Mouse (Mus musculus) megakaryocyte, embryonic 14.5 days (primary cell): ENCODE measurements at regions not wholly inside any gene's neighbourhood (a gene's known extent, or its start where the extent isn't known, plus 50 kb on each side); places are given as distances from the start of the nearest gene placed in this dataset.

ENCODE experiments used
- H3K27me3 ChIP-seq: replicated peaks from 2 replicates; pipeline ENCODE3; 2012; ENCODE audit warnings: inconsistent platforms
- H3K36me3 ChIP-seq: replicated peaks from 2 replicates; pipeline ENCODE3; 2012; ENCODE audit warnings: low read length, inconsistent platforms, mixed read lengths
- H3K4me1 ChIP-seq: 2 replicates; pipeline ENCODE4 v1.6.1; 2012; ENCODE audit warnings: inconsistent platforms
- H3K4me3 ChIP-seq: replicated peaks from 2 replicates; pipeline ENCODE3; 2012; ENCODE audit warnings: moderate library complexity, mild to moderate bottlenecking, inconsistent platforms
- H3K9me3 ChIP-seq: 2 replicates; pipeline ENCODE4 v1.6.1; 2012; ENCODE audit warnings: inconsistent platforms
- FLI1 ChIP-seq: IDR thresholded peaks from 2 replicates; pipeline ENCODE4 v1.6.1; 2012; ENCODE audit warnings: low read length, inconsistent platforms, mixed read lengths
- GATA1 ChIP-seq: IDR thresholded peaks from 3 replicates; pipeline ENCODE4 v1.6.1; 2012; ENCODE audit warnings: mixed read lengths, low read length, inconsistent platforms, borderline replicate concordance

GRCm38 (mm10) chr7:66532048-66532447 lies 104.7 kb upstream of the Aldh1a3 start:
- Histone ChIP-seq H3K4me3 (no peak overlapping the region), H3K9me3 (peaks cover 5% of the 10 kb centered on the region; the same call in 1 of the 2 replicates), H3K36me3 (no peaks in the 10 kb centered on the region), H3K4me1 (no peaks in the 10 kb centered on the region), H3K27me3 (peaks cover 2% of the 10 kb centered on the region)
- TF ChIP-seq FLI1 (no peak), GATA1 (no peak)

- Histone ChIP-seq H3K4me1 (no peaks in the 10 kb centered on the region), H3K27me3 (peaks cover 2% of the 10 kb centered on the region), H3K36me3 (no peaks in the 10 kb centered on the region), H3K9me3 (peaks cover 5% of the 10 kb centered on the region; the same call in 1 of the 2 replicates), H3K4me3 (no peak overlapping the region)
- TF ChIP-seq FLI1: no peak
- TF ChIP-seq GATA1: no peak
These were observed 103.8 kb upstream of the Aldh1a3 start for GRCm38 (mm10) chr7:66531111-66531510.

DNA sequence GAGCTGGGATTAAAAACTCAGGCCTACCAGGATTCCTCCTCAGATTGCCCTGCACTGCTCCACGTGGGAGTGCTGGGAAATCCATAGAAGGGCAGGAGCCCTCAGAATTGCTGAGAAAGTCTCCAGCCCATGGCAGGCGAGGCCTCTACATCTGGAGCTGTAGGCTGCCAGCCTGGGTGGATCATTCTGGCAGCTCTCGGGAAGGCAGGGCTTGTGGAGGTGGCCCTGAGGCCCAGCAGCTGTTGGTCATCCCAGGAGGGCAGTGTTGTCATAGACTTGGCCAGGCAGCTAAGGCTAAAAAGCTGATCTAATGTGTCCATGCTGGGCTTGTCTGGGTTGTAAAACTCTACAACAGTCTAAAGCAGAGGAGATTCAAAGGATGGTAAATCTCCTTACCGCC lies 101.6 kb upstream of the Aldh1a3 start:
- Histone ChIP-seq H3K27me3 (peaks cover 5% of the 10 kb centered on the region), H3K4me3 (no peak overlapping the region), H3K9me3 (peaks cover 5% of the 10 kb centered on the region; the same call in 1 of the 2 replicates), H3K4me1 (no peaks in the 10 kb centered on the region), H3K36me3 (no peaks in the 10 kb centered on the region)
- no peak for TF ChIP-seq GATA1
- TF ChIP-seq FLI1: no peak

DNA sequence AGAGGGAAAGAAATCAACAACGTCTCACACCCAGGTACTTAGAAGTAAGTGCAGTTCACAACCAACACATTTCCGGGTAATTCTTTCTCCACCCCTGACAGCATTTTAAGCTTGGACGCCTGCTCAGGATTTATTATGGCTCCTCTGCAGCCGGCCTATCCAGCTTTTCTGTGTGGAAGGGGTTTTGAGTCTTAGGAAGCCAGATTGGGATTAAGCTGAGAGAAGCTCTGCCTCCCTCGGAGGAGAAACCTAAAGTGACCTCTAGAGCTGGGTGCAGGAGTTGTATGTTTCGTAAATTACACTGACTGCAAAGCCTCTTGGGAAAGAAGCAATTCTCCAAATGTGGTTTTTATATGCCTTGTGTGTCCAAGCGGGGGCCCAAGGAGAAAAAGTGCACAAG lies 96.6 kb upstream of the Aldh1a3 start:
- H3K4me3 ChIP-seq: no peak overlapping the region
- no peak for TF ChIP-seq FLI1
- no peak for TF ChIP-seq GATA1
- H3K4me1 ChIP-seq: no peaks in the 10 kb centered on the region
- no peaks in the 10 kb centered on the region for H3K9me3 ChIP-seq
- no peaks in the 10 kb centered on the region for H3K36me3 ChIP-seq
- peaks cover 7% of the 10 kb centered on the region for H3K27me3 ChIP-seq

DNA sequence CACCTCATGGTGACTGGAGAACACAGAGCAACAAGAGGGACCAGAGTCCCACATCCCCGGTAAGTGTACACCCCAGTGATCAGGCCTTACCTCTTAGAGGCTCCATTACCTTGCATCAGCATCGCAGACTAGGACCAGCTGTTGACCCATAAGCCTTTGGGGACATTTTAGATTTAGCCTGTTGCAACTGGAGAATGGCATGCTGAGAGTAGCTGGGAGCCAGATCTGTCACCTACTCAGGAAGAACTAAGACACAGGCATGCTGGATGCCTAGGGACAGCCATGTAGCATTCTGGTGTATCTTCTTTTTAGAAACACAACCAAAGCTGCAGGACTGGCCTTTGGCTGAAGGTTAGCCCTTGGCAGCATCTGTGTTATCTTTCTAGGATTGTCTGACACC lies 94.2 kb upstream of the Aldh1a3 start:
- Histone ChIP-seq H3K4me1 (no peaks in the 10 kb centered on the region), H3K36me3 (no peaks in the 10 kb centered on the region), H3K9me3 (no peaks in the 10 kb centered on the region), H3K27me3 (peaks cover 7% of the 10 kb centered on the region), H3K4me3 (no peak overlapping the region)
- TF ChIP-seq FLI1: no peak
- TF ChIP-seq GATA1: no peak

DNA sequence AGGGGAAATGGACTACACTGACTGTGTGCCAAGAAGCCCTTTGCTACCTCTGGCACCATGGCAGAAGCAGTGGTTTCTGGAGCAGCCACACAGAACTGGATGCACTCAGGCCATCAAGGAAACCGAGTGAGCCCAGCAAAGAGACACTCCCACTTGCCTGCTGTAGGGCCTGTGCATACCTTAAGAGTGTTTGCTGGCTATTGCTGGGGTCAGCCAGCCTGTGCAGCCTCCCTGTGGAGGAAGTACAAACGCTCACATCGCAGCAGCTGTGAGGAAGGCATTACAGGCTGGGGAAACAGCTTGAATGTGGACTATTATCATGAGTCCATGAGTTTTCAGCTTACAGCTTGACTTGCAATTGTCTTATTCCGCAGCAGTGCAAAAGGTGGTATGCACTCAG lies 88.8 kb upstream of the Aldh1a3 start:
- no peaks in the 10 kb centered on the region for H3K36me3 ChIP-seq
- peaks cover 13% of the 10 kb centered on the region for H3K9me3 ChIP-seq
- no peaks in the 10 kb centered on the region for H3K4me1 ChIP-seq
- no peaks in the 10 kb centered on the region for H3K27me3 ChIP-seq
- TF ChIP-seq GATA1: no peak
- no peak for TF ChIP-seq FLI1
- no peak overlapping the region for H3K4me3 ChIP-seq

- TF ChIP-seq GATA1 (no peak), FLI1 (no peak)
- no peaks in the 10 kb centered on the region for H3K4me1 ChIP-seq
- H3K27me3 ChIP-seq: no peaks in the 10 kb centered on the region
- H3K4me3 ChIP-seq: no peak overlapping the region
- no peaks in the 10 kb centered on the region for H3K36me3 ChIP-seq
- peaks cover 22% of the 10 kb centered on the region for H3K9me3 ChIP-seq
These were observed 86.1 kb upstream of the Aldh1a3 start for GRCm38 (mm10) chr7:66513411-66513810.

DNA sequence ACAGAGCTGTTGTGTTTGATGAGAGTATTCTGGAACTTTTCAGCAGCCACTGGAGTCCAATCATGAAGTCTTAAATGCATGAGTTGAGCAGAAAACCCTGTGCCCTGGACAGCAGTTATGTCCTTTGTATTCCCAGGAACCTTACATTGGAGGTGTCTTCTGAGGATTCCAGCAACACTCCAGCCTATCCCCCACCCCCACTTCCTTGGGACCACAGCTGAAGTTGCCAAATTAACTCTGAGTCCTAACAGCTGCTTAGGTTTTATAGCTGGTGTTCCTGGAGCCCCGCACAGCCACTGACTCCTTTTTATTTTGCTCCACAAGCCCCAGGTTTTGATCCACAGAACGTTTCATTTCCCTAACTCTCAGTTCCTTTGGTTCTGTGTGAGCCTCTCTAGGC lies 78.4 kb upstream of the Aldh1a3 start:
- Histone ChIP-seq H3K4me1 (no peaks in the 10 kb centered on the region), H3K4me3 (no peak overlapping the region), H3K36me3 (no peaks in the 10 kb centered on the region), H3K9me3 (peaks cover 17% of the 10 kb centered on the region), H3K27me3 (peaks cover 6% of the 10 kb centered on the region)
- TF ChIP-seq GATA1 (no peak), FLI1 (no peak)

DNA sequence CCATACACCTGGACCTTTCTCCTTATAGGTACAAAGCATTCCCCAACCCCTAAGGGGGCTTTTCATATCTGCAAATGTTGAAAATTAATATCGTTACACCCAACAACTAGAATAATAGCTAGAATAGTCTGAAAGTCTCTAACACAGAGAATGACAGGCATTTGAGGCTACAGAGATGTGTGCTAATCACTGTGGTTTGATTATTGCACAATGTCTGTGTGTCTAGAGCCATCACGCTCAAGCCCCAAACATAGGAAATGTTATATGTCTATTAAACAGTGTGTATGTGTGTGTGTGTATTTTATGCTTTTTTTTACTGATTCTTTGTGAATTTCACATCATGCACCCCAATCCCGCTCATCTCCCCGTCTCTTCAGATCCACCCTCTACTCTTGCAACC lies 77.2 kb upstream of the Aldh1a3 start:
- Histone ChIP-seq H3K4me3 (no peak overlapping the region), H3K9me3 (peaks cover 16% of the 10 kb centered on the region), H3K27me3 (peaks cover 6% of the 10 kb centered on the region), H3K36me3 (no peaks in the 10 kb centered on the region), H3K4me1 (no peaks in the 10 kb centered on the region)
- TF ChIP-seq GATA1: no peak
- no peak for TF ChIP-seq FLI1

DNA sequence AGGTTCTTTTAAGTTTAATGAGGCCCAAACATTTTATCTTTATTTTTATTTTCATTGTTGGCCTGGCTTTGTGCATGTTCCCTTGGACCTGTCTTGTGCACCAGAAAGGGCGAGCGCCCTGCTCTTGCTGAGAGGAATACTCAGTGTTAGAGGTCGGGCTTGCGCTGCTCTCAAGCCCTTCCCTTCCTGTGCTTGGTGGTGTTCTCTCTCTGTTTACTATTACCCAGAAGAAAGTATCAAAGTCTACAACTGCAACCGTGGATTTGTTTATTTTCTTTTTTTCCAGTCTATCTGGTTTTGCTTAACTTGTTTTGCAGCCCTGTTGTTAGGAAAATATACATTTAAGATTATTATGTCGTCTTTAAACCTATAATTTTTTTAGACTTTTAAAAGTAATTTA lies 74.1 kb upstream of the Aldh1a3 start:
- Histone ChIP-seq H3K4me3 (no peak overlapping the region), H3K9me3 (peaks cover 6% of the 10 kb centered on the region; the same call in 1 of the 2 replicates), H3K27me3 (peaks cover 9% of the 10 kb centered on the region), H3K4me1 (no peaks in the 10 kb centered on the region), H3K36me3 (no peaks in the 10 kb centered on the region)
- no peak for TF ChIP-seq GATA1
- no peak for TF ChIP-seq FLI1

DNA sequence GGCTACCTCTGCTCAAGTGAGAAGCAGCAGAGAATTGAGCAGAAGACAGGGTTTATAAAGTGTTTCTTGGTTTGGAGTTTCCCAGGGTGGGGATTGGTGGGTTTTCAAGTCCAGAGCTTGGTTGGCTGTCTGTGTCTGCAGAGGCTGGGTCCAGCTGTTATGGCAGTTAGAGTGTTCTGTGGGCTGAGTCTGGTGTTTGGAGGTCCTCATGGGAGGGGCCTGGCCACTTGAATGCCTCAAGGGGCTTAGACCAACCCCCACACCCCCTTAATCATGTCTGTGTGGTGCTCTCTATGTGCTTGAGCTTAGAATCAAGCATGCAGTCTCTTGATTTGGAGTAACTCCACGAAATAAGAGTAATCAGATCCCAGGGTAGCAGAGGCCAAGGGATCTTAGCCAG lies 70.2 kb upstream of the Aldh1a3 start:
- Histone ChIP-seq H3K4me1 (no peaks in the 10 kb centered on the region), H3K4me3 (no peak overlapping the region), H3K27me3 (peaks cover 5% of the 10 kb centered on the region), H3K9me3 (peaks cover 7% of the 10 kb centered on the region; the same call in 1 of the 2 replicates), H3K36me3 (no peaks in the 10 kb centered on the region)
- TF ChIP-seq GATA1: no peak
- no peak for TF ChIP-seq FLI1
